12 mouse cellular contexts compared by ENCODE assay signal in genomic region chr15:85992125-85992495, GRCm38 (mm10). TPM values are rescaled to one million over a fixed set of nuclear protein-coding genes. Genes with fewer than 3 reads are reported as not detected.
DNase-seq lines count a peak whose midpoint lies in the region; ATAC-seq and TF ChIP-seq lines count a peak whose summit lies in the region.
"Had no signal": no experiment of that assay in that cellular context is flagged by ENCODE, and none has a peak within 500 bp of the region (broad histone marks: within the 10 kb centered on the region; RNA-seq: fewer than 3 reads in every experiment).

No protein-coding gene starts in this region.

- H3K27me3 ChIP-seq in lung, embryonic 14.5 days (ENCODE audit: insufficient read depth, low read length), result no peaks in the 10 kb centered on the region
- H3K27me3 ChIP-seq in embryonic facial prominence, embryonic 11.5 days (ENCODE audit: control insufficient read depth, insufficient read depth, low read length), result no peaks in the 10 kb centered on the region
- H3K27me3 ChIP-seq in forebrain, embryonic 11.5 days (ENCODE audit: control insufficient read depth, insufficient read depth, low read length), result no peaks in the 10 kb centered on the region
- no peaks in the 10 kb centered on the region for H3K27me3 ChIP-seq in limb, embryonic 11.5 days (ENCODE audit: control insufficient read depth, insufficient read depth, low read length)

- H3K9me3 ChIP-seq in lung, embryonic 14.5 days (ENCODE audit: low read depth, low read length), result no peaks in the 10 kb centered on the region
- no peaks in the 10 kb centered on the region for H3K9me3 ChIP-seq in embryonic facial prominence, embryonic 11.5 days (replicated peaks; ENCODE audit: control insufficient read depth, low read length)
- no peaks in the 10 kb centered on the region for H3K9me3 ChIP-seq in forebrain, embryonic 11.5 days (ENCODE audit: control insufficient read depth, low read length)
- no peaks in the 10 kb centered on the region; the same call in 1 of the 2 replicates for H3K9me3 ChIP-seq in limb, embryonic 11.5 days (ENCODE audit: control insufficient read depth, low read length)

- no peak for ATAC-seq in lung, embryonic 14.5 days (ENCODE audit: insufficient read depth)
- ATAC-seq in embryonic facial prominence, embryonic 11.5 days (replicated peaks; ENCODE audit: insufficient number of reproducible peaks, low FRiP score, low TSS enrichment, low read depth), result no peak
- ATAC-seq in forebrain, embryonic 11.5 days (replicated peaks; ENCODE audit: low FRiP score), result no peak
- ATAC-seq in limb, embryonic 11.5 days (ENCODE audit: insufficient number of reproducible peaks, low FRiP score, low TSS enrichment, low read depth), result 0 out of 2 replicates have a peak, but pooled peaks have one; percentile 41

- peak; percentile 46 for DNase-seq in lung, embryonic 14.5 days
- no peak for DNase-seq in lung, adult 18-20 months
- peak; percentile 32 for DNase-seq in embryonic facial prominence, embryonic 11.5 days (ENCODE audit: low spot score)
- DNase-seq in forebrain, embryonic 11.5 days (ENCODE audit: low spot score), result no peak
- no peak for DNase-seq in limb, embryonic 11.5 days (ENCODE audit: low spot score)
- DNase-seq in retina, embryonic 14.5 days (ENCODE audit: low spot score), result no peak
- DNase-seq in testis, postnatal 10 days (ENCODE audit: low spot score), result no peak
- DNase-seq in spleen, postnatal 4 days (ENCODE audit: low spot score in 2 of 2), result no peak
- DNase-seq: adrenal gland, adult 8-10 months; heart, postnatal 14 days; spleen, adult 18-20 months had no signal

- peak overlapping the region; percentile 94 for H3K27ac ChIP-seq in lung, embryonic 14.5 days (ENCODE audit: low read depth)
- H3K27ac ChIP-seq in embryonic facial prominence, embryonic 11.5 days (replicated peaks; ENCODE audit: low read depth, low read length), result no peak overlapping the region
- peak overlapping the region; percentile 74 for H3K27ac ChIP-seq in forebrain, embryonic 11.5 days (ENCODE audit: low read depth, low read length)
- H3K27ac ChIP-seq in limb, embryonic 11.5 days (replicated peaks; ENCODE audit: low read depth, low read length), result 0 out of 2 replicates have a peak overlapping the region, but pooled peaks have one; percentile 67
- H3K27ac ChIP-seq: left cerebral cortex, adult 2 months had no signal

- no peak overlapping the region for H3K4me3 ChIP-seq in lung, embryonic 14.5 days (ENCODE audit: low read depth, low read length)
- no peak overlapping the region for H3K4me3 ChIP-seq in embryonic facial prominence, embryonic 11.5 days (ENCODE audit: low read depth, low read length)
- H3K4me3 ChIP-seq in forebrain, embryonic 11.5 days (ENCODE audit: low read depth, low read length), result no peak overlapping the region
- no peak overlapping the region for H3K4me3 ChIP-seq in limb, embryonic 11.5 days (ENCODE audit: low read depth, low read length)
- H3K4me3 ChIP-seq: left cerebral cortex, adult 2 months had no signal

- H3K9ac ChIP-seq in lung, embryonic 14.5 days, result no peak overlapping the region
- no peak overlapping the region for H3K9ac ChIP-seq in embryonic facial prominence, embryonic 11.5 days (replicated peaks; ENCODE audit: low read length)
- no peak overlapping the region for H3K9ac ChIP-seq in forebrain, embryonic 11.5 days (ENCODE audit: low read length)
- no peak overlapping the region for H3K9ac ChIP-seq in limb, embryonic 11.5 days (ENCODE audit: low read length)

- no peak for TF ChIP-seq CTCF in lung, embryonic 14.5 days (IDR thresholded peaks at IDR 0.05; ENCODE audit: low read depth)

- WGBS in lung, embryonic 14.5 days, result 22% methylated on average over 3 of the region's 3 CpGs
- WGBS in embryonic facial prominence, embryonic 11.5 days, result 24% methylated on average over 3 of the region's 3 CpGs
- whole genome bisulfite sequencing in forebrain, embryonic 11.5 days, result 45% methylated on average over 3 of the region's 3 CpGs
- 11% methylated on average over 3 of the region's 3 CpGs for WGBS in limb, embryonic 11.5 days

- no peaks in the 10 kb centered on the region for H3K36me3 ChIP-seq in lung, embryonic 14.5 days (ENCODE audit: insufficient read depth)
- H3K36me3 ChIP-seq in embryonic facial prominence, embryonic 11.5 days (replicated peaks; ENCODE audit: control insufficient read depth, insufficient read depth, low read depth, low read length), result no peaks in the 10 kb centered on the region
- no peaks in the 10 kb centered on the region for H3K36me3 ChIP-seq in forebrain, embryonic 11.5 days (ENCODE audit: control insufficient read depth, insufficient read depth, low read length)
- no peaks in the 10 kb centered on the region for H3K36me3 ChIP-seq in limb, embryonic 11.5 days (ENCODE audit: control insufficient read depth, insufficient read depth, low read length)

- H3K4me1 ChIP-seq in lung, embryonic 14.5 days (ENCODE audit: insufficient read depth), result peaks cover 24% of the 10 kb centered on the region
- H3K4me1 ChIP-seq in embryonic facial prominence, embryonic 11.5 days (ENCODE audit: control insufficient read depth, insufficient read depth, low read length), result peaks cover 2% of the 10 kb centered on the region; the same call in 1 of the 2 replicates
- H3K4me1 ChIP-seq in forebrain, embryonic 11.5 days (replicated peaks; ENCODE audit: control insufficient read depth, insufficient read depth, low read length), result peaks cover 29% of the 10 kb centered on the region
- H3K4me1 ChIP-seq in limb, embryonic 11.5 days (ENCODE audit: control insufficient read depth, insufficient read depth, low read length), result peaks cover 8% of the 10 kb centered on the region; the same call in 1 of the 2 replicates

- H3K4me2 ChIP-seq in lung, embryonic 14.5 days, result no peak overlapping the region
- no peak overlapping the region for H3K4me2 ChIP-seq in embryonic facial prominence, embryonic 11.5 days (ENCODE audit: low read depth, low read length)
- no peak overlapping the region for H3K4me2 ChIP-seq in forebrain, embryonic 11.5 days (ENCODE audit: low read depth, low read length, severe bottlenecking)
- no peak overlapping the region for H3K4me2 ChIP-seq in limb, embryonic 11.5 days (ENCODE audit: low read depth, severe bottlenecking)

RNA-seq across cellular contexts. Expression of gene Celsr1, which starts 41.5 kb away (rescaled TPM):
- polyA plus RNA-seq in lung, embryonic 14.5 days (2014; fragmentation: Nextera tagmentation; extraction: Ambion mirVana), result 9.0 and 9.9 TPM in 2 replicates
- polyA plus RNA-seq in embryonic facial prominence, embryonic 11.5 days (2014; fragmentation: Nextera tagmentation; extraction: Ambion mirVana), result 2.0 and 2.1 TPM in 2 replicates
- 7.3 and 7.9 TPM in 2 replicates for polyA plus RNA-seq in forebrain, embryonic 11.5 days (2014; fragmentation: Nextera tagmentation; extraction: Ambion mirVana)
- polyA plus RNA-seq in limb, embryonic 11.5 days (2014; fragmentation: Nextera tagmentation; extraction: Ambion mirVana), result 1.6 and 1.9 TPM in 2 replicates

Comparison
In these comparisons a context has a peak if more than half of its experiments do, and no peak if none do; other contexts are left out.
1. DNase-seq: peak in lung, embryonic 14.5 days (single experiment) and embryonic facial prominence, embryonic 11.5 days (single experiment); none in lung, adult 18-20 months (0 of 2), forebrain, embryonic 11.5 days (single experiment), limb, embryonic 11.5 days (single experiment), retina, embryonic 14.5 days (single experiment), testis, postnatal 10 days (single experiment) and spleen, postnatal 4 days (0 of 2).